Mouse (Mus musculus) intestine, embryonic 16.5 days (tissue): ENCODE measurements around the gene Vmn1r1. TPM values are rescaled to one million over a fixed set of nuclear protein-coding genes. Genes with fewer than 3 reads are reported as not detected.

Experiments used
- ATAC-seq: fragments of 200-750 bp; cut with Nextera tagmentation; 2 replicates; pipeline ENCODE4 v1.8.0; 2017; ENCODE audit warnings: moderate TSS enrichment, moderate library complexity
- H3K27ac ChIP-seq: fragments of 300-500 bp; sonication (generic); 2 replicates; pipeline ENCODE4 v1.5.1; 2014; ENCODE audit warnings: mild to moderate bottlenecking, low read length
- H3K27me3 ChIP-seq: fragments of 300-500 bp; sonication (generic); replicated peaks from 2 replicates; pipeline ENCODE4 v1.6.1; 2014; ENCODE audit warnings: low read length, control low read depth, mixed read lengths; ENCODE audit not compliant: control insufficient read depth, insufficient read depth
- H3K36me3 ChIP-seq: fragments of 300-500 bp; sonication (generic); 2 replicates; pipeline ENCODE4 v1.6.1; 2014; ENCODE audit warnings: low read length, control low read depth; ENCODE audit not compliant: control insufficient read depth, insufficient read depth
- H3K4me1 ChIP-seq: fragments of 300-500 bp; sonication (generic); 2 replicates; pipeline ENCODE4 v1.6.1; 2014; ENCODE audit warnings: low read length, control low read depth, mixed read lengths; ENCODE audit not compliant: control insufficient read depth, insufficient read depth
- H3K4me2 ChIP-seq: fragments of 300-500 bp; sonication (generic); 2 replicates; pipeline ENCODE4 v1.6.1; 2014; ENCODE audit warnings: low read depth, low read length, control low read depth
- H3K4me3 ChIP-seq: fragments of 300-500 bp; sonication (generic); 2 replicates; pipeline ENCODE4 v1.5.1; 2014; ENCODE audit warnings: mild to moderate bottlenecking, low read length
- H3K9ac ChIP-seq: fragments of 300-500 bp; sonication (generic); 2 replicates; pipeline ENCODE4 v1.6.1; 2014; ENCODE audit warnings: low read depth, low read length
- H3K9me3 ChIP-seq: fragments of 300-500 bp; sonication (generic); 2 replicates; pipeline ENCODE4 v1.6.1; 2016; ENCODE audit warnings: low read length, control low read depth; ENCODE audit not compliant: control insufficient read depth
- WGBS: fragments of 180-500 bp; shearing (Covaris S2); extraction: QIAGEN DNeasy Blood & Tissue Kit; methylation state at CpG from one replicate; pipeline ENCODE4 v1.1.7; 2014; 5-methylcytosine and 5-hydroxymethylcytosine counted together
- polyA plus RNA-seq: library from polyadenylated mRNA; unstranded; fragments of >200 nt; fragmentation: Nextera tagmentation; extraction: Ambion mirVana; gene quantifications from 2 replicates; pipeline ENCODE4 v1.2.1, GENCODE M21; 2015

Gene Vmn1r1
- polyA plus RNA-seq, 1 experiment from 2014 or later = not detected

- H3K36me3 ChIP-seq = no peaks in the 10 kb centered on the region
- peak overlapping the region; percentile 40; the same call in 1 of the 2 replicates for H3K9ac ChIP-seq
- no peaks in the 10 kb centered on the region for H3K27me3 ChIP-seq
- H3K4me2 ChIP-seq = peak overlapping the region; percentile 50
- H3K27ac ChIP-seq = peak overlapping the region; percentile 57
- H3K9me3 ChIP-seq = no peaks in the 10 kb centered on the region
- peaks cover 13% of the 10 kb centered on the region; the same call in 1 of the 2 replicates for H3K4me1 ChIP-seq
- H3K4me3 ChIP-seq = peak overlapping the region; percentile 22
- ATAC-seq = peak; percentile 93
- 26% methylated on average over 9 of the region's 9 CpGs for WGBS
Observed at GRCm38 (mm10) chr1:182139937-182140336, 24.3 kb downstream of the Vmn1r1 start.

DNA sequence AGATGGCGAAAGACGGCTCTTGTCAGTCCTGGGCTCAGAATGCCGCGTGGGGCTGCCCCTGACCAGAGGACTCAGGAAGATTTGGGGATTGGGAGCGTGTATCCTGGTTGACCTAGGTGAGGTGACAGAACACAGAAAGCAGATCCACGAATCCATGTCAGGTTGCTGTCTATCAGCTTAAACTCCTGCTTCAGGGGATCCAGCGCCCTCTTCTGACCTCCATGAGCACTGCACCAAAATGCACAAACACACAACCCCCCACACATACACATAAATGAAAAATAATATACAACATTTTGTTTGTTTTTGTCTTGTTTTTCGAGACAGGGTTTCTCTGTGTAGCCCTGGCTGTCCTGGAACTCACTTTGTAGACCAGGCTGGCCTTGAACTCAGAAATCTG, 26.1 kb downstream of the Vmn1r1 start:
- Histone ChIP-seq H3K27ac (no peak overlapping the region), H3K4me3 (no peak overlapping the region), H3K9ac (no peak overlapping the region), H3K4me1 (peaks cover 13% of the 10 kb centered on the region; the same call in 1 of the 2 replicates), H3K9me3 (no peaks in the 10 kb centered on the region), H3K4me2 (no peak overlapping the region), H3K36me3 (no peaks in the 10 kb centered on the region), H3K27me3 (no peaks in the 10 kb centered on the region)
- ATAC-seq = no peak
- WGBS = 69% methylated on average over 8 of the region's 8 CpGs

GRCm38 (mm10) chr1:182137204-182138125, 26.8 kb downstream of the Vmn1r1 start:
- Histone ChIP-seq H3K4me1 (peaks cover 13% of the 10 kb centered on the region; the same call in 1 of the 2 replicates), H3K9me3 (no peaks in the 10 kb centered on the region), H3K27ac (no peak overlapping the region), H3K9ac (no peak overlapping the region), H3K36me3 (no peaks in the 10 kb centered on the region), H3K27me3 (no peaks in the 10 kb centered on the region), H3K4me2 (0 out of 2 replicates have a peak overlapping the region, but pooled peaks have one; percentile 5), H3K4me3 (no peak overlapping the region)
- 54% methylated on average over 28 of the region's 28 CpGs for WGBS
- no peak for ATAC-seq

DNA sequence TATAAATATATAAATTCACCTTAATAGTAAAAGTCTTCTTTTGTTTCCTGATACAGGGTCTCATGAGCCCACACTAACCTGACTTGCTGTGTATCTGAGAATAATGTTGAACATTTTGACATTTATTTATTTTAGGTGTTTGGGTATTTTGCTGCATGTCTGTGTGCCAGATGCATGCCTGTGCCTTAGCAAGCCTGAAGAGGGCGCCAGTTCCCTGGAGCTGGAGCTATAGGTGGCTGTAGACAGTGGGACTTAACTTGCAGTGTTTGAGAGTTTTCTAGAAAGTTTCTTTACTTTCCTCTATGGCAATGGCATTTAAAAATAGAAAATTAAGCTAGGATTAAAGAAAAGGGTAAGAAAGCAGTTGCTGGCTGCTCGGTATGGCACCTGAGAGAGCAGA, 33.5 kb downstream of the Vmn1r1 start:
- 0 out of 2 replicates have a peak, but pooled peaks cover 8% of the 10 kb centered on the region for H3K36me3 ChIP-seq
- no peak overlapping the region for H3K4me3 ChIP-seq
- H3K27ac ChIP-seq = no peak overlapping the region
- no peak for ATAC-seq
- WGBS = 48% methylated on average over 2 of the region's 2 CpGs
- H3K4me2 ChIP-seq = no peak overlapping the region
- H3K9me3 ChIP-seq = no peaks in the 10 kb centered on the region
- no peaks in the 10 kb centered on the region for H3K27me3 ChIP-seq
- H3K9ac ChIP-seq = no peak overlapping the region
- peaks cover 4% of the 10 kb centered on the region for H3K4me1 ChIP-seq

DNA sequence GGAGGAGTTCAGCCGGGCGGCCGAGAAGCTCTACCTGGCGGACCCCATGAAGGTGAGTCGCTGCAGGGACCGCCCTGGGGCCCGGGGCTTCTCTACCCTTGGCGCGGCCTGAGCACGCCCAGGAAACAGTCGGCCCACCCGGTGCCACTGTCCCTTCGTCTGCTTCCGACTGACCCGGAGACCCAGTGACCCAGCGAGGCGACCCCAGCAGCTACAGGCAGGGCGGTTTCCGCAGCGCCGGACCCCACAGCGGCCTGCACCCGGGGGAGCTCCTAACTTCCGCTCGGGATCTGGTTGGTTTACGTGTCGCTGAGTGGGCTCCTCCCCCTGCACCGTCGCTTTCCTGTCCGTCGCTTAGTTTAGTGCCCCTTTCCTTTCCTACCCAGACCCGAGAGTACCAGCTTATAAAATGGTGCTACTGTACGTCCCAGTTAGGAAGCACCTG, 39.3 kb downstream of the Vmn1r1 start:
- under 1% methylated on average over 33 of the region's 33 CpGs for WGBS
- peak overlapping the region; percentile 83 for H3K27ac ChIP-seq
- no peaks in the 10 kb centered on the region for H3K27me3 ChIP-seq
- ATAC-seq = peak; percentile 97
- H3K4me2 ChIP-seq = peak overlapping the region; percentile 52
- no peaks in the 10 kb centered on the region for H3K9me3 ChIP-seq
- H3K9ac ChIP-seq = peak overlapping the region; percentile 86
- H3K4me1 ChIP-seq = peaks cover 11% of the 10 kb centered on the region
- H3K36me3 ChIP-seq = 0 out of 2 replicates have a peak, but pooled peaks cover 8% of the 10 kb centered on the region
- H3K4me3 ChIP-seq = peak overlapping the region; percentile 86

- peak within 1 kb of the TSS; percentile 86 for H3K4me3 ChIP-seq
- peak within 1 kb of the TSS; percentile 52 for H3K4me2 ChIP-seq
- H3K9me3 ChIP-seq = no peaks in the 10 kb centered on the region
- H3K27me3 ChIP-seq = no peaks in the 10 kb centered on the region
- peak within 1 kb of the TSS; percentile 83 for H3K27ac ChIP-seq
- peak within 1 kb of the TSS; percentile 86 for H3K9ac ChIP-seq
- under 1% methylated on average over 37 of the region's 37 CpGs for WGBS
- peaks cover 11% of the 10 kb centered on the region for H3K4me1 ChIP-seq
- ATAC-seq = peak; percentile 99
- 0 out of 2 replicates have a peak, but pooled peaks cover 8% of the 10 kb centered on the region for H3K36me3 ChIP-seq
Observed at GRCm38 (mm10) chr1:182124506-182124905, 39.8 kb downstream of the Vmn1r1 start, which contains the start of gene Srp9. Srp9 (plus strand) TSS chr1:182124737.

DNA sequence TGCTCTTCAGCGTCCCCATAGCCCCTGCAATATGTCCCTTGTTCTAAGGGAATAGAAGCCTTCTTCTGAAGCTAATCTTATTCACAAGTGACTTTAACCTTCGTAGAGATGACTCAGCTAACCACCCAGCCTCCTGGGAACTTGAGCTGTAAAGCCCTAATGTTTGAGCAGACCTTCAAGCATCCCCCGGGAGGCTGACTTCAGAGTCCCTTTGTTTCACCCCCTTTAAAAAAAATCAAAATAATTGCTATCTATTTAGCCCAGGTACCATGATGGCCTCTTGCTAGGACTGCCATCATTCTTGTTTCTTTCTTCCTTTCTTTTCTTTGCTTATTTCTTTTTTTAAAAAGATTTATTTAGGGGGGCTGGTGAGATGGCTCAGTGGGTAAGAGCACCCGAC, 41.9 kb downstream of the Vmn1r1 start:
- Histone ChIP-seq H3K9me3 (no peaks in the 10 kb centered on the region), H3K4me1 (peaks cover 11% of the 10 kb centered on the region), H3K36me3 (0 out of 2 replicates have a peak, but pooled peaks cover 3% of the 10 kb centered on the region), H3K4me2 (no peak overlapping the region), H3K4me3 (no peak overlapping the region), H3K27me3 (no peaks in the 10 kb centered on the region), H3K9ac (no peak overlapping the region), H3K27ac (no peak overlapping the region)
- 78% methylated on average over 4 of the region's 4 CpGs for WGBS
- ATAC-seq = no peak

GRCm38 (mm10) chr1:182115651-182116408, 48.5 kb downstream of the Vmn1r1 start:
- H3K36me3 ChIP-seq = no peaks in the 10 kb centered on the region
- 0 out of 2 replicates have a peak overlapping the region, but pooled peaks have one; percentile 20 for H3K9ac ChIP-seq
- H3K27me3 ChIP-seq = no peaks in the 10 kb centered on the region
- no peak overlapping the region for H3K27ac ChIP-seq
- WGBS = 40% methylated on average over 7 of the region's 7 CpGs
- H3K4me1 ChIP-seq = 0 out of 2 replicates have a peak, but pooled peaks cover 2% of the 10 kb centered on the region
- H3K4me2 ChIP-seq = no peak overlapping the region
- H3K4me3 ChIP-seq = no peak overlapping the region
- ATAC-seq = peak; percentile 80; the same call in 1 of the 2 replicates
- no peaks in the 10 kb centered on the region for H3K9me3 ChIP-seq

- no peaks in the 10 kb centered on the region for H3K9me3 ChIP-seq
- H3K27me3 ChIP-seq = no peaks in the 10 kb centered on the region
- H3K4me3 ChIP-seq = no peak overlapping the region
Observed at GRCm38 (mm10) chr1:182115197-182115596, 49.1 kb downstream of the Vmn1r1 start.

More at GRCm38 (mm10) chr1:182115197-182115596, 49.1 kb downstream of the Vmn1r1 start:
- 15% methylated on average over 5 of the region's 5 CpGs for WGBS
- H3K27ac ChIP-seq = no peak overlapping the region
- 0 out of 2 replicates have a peak, but pooled peaks cover 2% of the 10 kb centered on the region for H3K4me1 ChIP-seq
- peak; percentile 51 for ATAC-seq
- no peaks in the 10 kb centered on the region for H3K36me3 ChIP-seq
- H3K9ac ChIP-seq = 0 out of 2 replicates have a peak overlapping the region, but pooled peaks have one; percentile 20
- no peak overlapping the region for H3K4me2 ChIP-seq
